Mouse (Mus musculus): ENCODE measurements around the gene Shmt2. TPM values are rescaled to one million over a fixed set of nuclear protein-coding genes. Genes with fewer than 3 reads are reported as not detected.

Shmt2 gene
- polyA plus RNA-seq, 1 experiment from 2014 or later = 38.9 TPM

- Histone ChIP-seq H3K4me1 (replicated peaks; ENCODE audit: control insufficient read depth, insufficient read depth) (no peaks in the 10 kb centered on the region; the same call in 1 of the 2 replicates), H3K4me2 (replicated peaks; ENCODE audit: low read depth) (no peak overlapping the region), H3K9me3 (ENCODE audit: control insufficient read depth, low read length) (no peaks in the 10 kb centered on the region), H3K4me3 (ENCODE audit: low read depth, low read length) (no peak overlapping the region), H3K27me3 (ENCODE audit: control insufficient read depth, insufficient read depth, low read length) (peaks cover 45% of the 10 kb centered on the region; the same call in 1 of the 2 replicates), H3K27ac (replicated peaks) (no peak overlapping the region), H3K9ac (ENCODE audit: low read length) (no peak overlapping the region), H3K36me3 (ENCODE audit: control insufficient read depth, insufficient read depth, low read length) (no peaks in the 10 kb centered on the region)
- ATAC-seq (ENCODE audit: low FRiP score, low TSS enrichment) (no peak), DNase-seq (ENCODE audit: low spot score) (no peak)
- TF ChIP-seq CTCF (IDR thresholded peaks at IDR 0.05; ENCODE audit: low read depth) (no peak), EP300 (optimal IDR thresholded peaks at IDR 0.05) (no peak)
- WGBS = 15% methylated on average over 4 of the region's 4 CpGs
Measured at GRCm38 (mm10) chr10:127531548-127531947, 9.3 kb upstream of the Shmt2 start.

DNA sequence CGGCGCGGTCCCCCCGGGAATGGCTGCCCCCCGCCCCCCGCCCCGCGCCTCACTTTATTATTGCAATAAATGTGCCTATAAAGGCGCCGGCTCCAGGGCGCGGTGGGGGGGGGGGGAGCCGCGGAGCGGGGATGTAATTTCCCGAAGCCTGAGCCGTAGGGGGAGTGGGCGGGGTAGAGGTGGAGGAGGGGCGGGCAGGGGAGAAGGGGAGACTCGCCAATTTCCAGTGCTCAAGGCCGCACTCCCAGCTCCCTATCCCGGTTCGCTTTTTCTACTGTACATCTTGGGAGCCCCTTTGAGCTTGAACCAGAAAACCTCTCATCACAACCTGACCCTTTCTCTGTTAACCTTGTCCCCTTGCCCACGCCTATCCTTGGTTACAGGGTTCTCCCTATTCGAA is 8.7 kb upstream of the Shmt2 start:
- Histone ChIP-seq H3K4me2 (replicated peaks; ENCODE audit: low read depth) (no peak overlapping the region), H3K27ac (replicated peaks) (no peak overlapping the region), H3K36me3 (ENCODE audit: control insufficient read depth, insufficient read depth, low read length) (no peaks in the 10 kb centered on the region), H3K4me3 (ENCODE audit: low read depth, low read length) (no peak overlapping the region), H3K4me1 (replicated peaks; ENCODE audit: control insufficient read depth, insufficient read depth) (peaks cover 3% of the 10 kb centered on the region; the same call in 1 of the 2 replicates), H3K27me3 (ENCODE audit: control insufficient read depth, insufficient read depth, low read length) (peaks cover 41% of the 10 kb centered on the region; the same call in 1 of the 2 replicates), H3K9me3 (ENCODE audit: control insufficient read depth, low read length) (no peaks in the 10 kb centered on the region), H3K9ac (ENCODE audit: low read length) (no peak overlapping the region)
- DNase-seq (ENCODE audit: low spot score) (no peak), ATAC-seq (ENCODE audit: low FRiP score, low TSS enrichment) (no peak)
- 4% methylated on average over 18 of the region's 25 CpGs for WGBS
- TF ChIP-seq CTCF (IDR thresholded peaks at IDR 0.05; ENCODE audit: low read depth) (no peak), EP300 (optimal IDR thresholded peaks at IDR 0.05) (no peak)

DNA sequence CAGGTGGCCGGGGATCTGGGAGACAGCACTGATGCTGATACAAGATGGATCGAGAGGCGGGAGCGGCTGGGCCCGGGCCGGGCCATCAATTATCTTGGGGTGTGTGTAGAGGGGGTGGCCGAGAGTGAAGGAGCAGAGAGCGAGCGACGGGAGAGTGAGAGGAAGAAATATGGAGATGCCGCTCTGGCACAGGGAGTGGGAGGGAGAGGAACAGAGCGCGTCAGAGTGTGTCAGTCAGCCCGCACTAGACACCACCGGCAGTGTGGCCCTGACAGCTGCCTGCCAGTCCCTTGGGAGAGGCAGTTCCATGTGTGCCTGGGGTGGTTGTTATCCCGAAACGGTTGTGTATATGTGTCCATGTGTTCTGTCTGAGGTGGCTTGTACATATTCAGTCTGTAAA is 5.2 kb upstream of the Shmt2 start:
- no peak overlapping the region for H3K4me3 ChIP-seq (ENCODE audit: low read depth, low read length)
- no peak overlapping the region for H3K27ac ChIP-seq (replicated peaks)
- H3K4me2 ChIP-seq (replicated peaks; ENCODE audit: low read depth) = no peak overlapping the region
- ATAC-seq (ENCODE audit: low FRiP score, low TSS enrichment) (no peak), DNase-seq (ENCODE audit: low spot score) (no peak)
- H3K27me3 ChIP-seq (ENCODE audit: control insufficient read depth, insufficient read depth, low read length) = peaks cover 33% of the 10 kb centered on the region; the same call in 1 of the 2 replicates
- no peak overlapping the region for H3K9ac ChIP-seq (ENCODE audit: low read length)
- WGBS = 14% methylated on average over 17 of the region's 17 CpGs
- 0 out of 2 replicates have a peak, but pooled peaks cover 3% of the 10 kb centered on the region for H3K4me1 ChIP-seq (replicated peaks; ENCODE audit: control insufficient read depth, insufficient read depth)
- no peaks in the 10 kb centered on the region for H3K9me3 ChIP-seq (ENCODE audit: control insufficient read depth, low read length)
- H3K36me3 ChIP-seq (ENCODE audit: control insufficient read depth, insufficient read depth, low read length) = no peaks in the 10 kb centered on the region
- TF ChIP-seq EP300 (optimal IDR thresholded peaks at IDR 0.05) (no peak), CTCF (IDR thresholded peaks at IDR 0.05; ENCODE audit: low read depth) (no peak)

DNA sequence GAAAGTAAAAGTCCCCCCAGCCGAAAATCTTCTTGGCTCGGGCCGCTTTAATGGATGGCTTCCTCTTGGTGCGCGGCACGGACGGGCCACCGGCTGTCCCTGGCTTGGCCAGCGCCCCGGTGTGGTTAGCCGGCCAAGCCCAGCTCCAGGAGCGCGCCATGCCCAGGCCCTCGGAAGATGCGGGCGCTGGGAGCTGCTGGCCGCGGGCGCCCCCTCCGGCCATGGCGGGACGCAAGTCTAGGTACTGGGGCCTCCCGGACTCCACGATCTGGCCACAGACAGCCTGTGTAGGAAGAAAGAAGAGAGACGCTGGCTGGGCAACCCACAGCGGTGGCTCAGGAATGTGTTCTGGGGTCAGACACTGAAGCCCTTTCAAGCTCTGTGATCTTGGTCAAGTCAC is 4.4 kb upstream of the Shmt2 start:
- TF ChIP-seq CTCF (IDR thresholded peaks at IDR 0.05; ENCODE audit: low read depth) (peak; percentile 70), EP300 (optimal IDR thresholded peaks at IDR 0.05) (no peak)
- H3K36me3 ChIP-seq (ENCODE audit: control insufficient read depth, insufficient read depth, low read length) = no peaks in the 10 kb centered on the region
- DNase-seq (ENCODE audit: low spot score) (peak; percentile 84), ATAC-seq (ENCODE audit: low FRiP score, low TSS enrichment) (peak; percentile 75)
- no peaks in the 10 kb centered on the region for H3K9me3 ChIP-seq (ENCODE audit: control insufficient read depth, low read length)
- no peak overlapping the region for H3K27ac ChIP-seq (replicated peaks)
- peaks cover 33% of the 10 kb centered on the region; the same call in 1 of the 2 replicates for H3K27me3 ChIP-seq (ENCODE audit: control insufficient read depth, insufficient read depth, low read length)
- no peak overlapping the region for H3K9ac ChIP-seq (ENCODE audit: low read length)
- H3K4me2 ChIP-seq (replicated peaks; ENCODE audit: low read depth) = peak overlapping the region; percentile 45
- 2% methylated on average over 26 of the region's 26 CpGs for WGBS
- H3K4me3 ChIP-seq (ENCODE audit: low read depth, low read length) = peak overlapping the region; percentile 31
- 0 out of 2 replicates have a peak, but pooled peaks cover 3% of the 10 kb centered on the region for H3K4me1 ChIP-seq (replicated peaks; ENCODE audit: control insufficient read depth, insufficient read depth)

DNA sequence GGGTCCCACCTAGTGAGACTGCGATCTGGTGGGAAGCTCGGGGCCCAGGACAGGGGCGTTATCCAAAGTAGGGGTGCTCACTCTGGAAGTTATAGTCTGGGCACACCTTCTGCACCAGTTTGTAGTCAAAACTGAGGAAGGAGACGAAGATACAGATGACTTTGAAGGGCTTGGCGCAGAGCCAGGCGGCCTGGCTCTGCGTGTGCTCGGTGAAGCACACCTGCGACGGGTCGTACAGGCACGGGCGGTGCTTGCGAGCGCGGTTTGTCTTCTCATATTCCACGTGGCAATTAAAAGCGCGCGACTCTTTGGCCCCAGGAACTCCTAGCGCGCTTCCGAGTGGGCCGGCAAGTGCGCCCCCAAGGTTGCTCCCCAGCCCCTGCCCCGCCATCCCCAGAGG is 3.8 kb upstream of the Shmt2 start:
- H3K4me2 ChIP-seq (replicated peaks; ENCODE audit: low read depth) = peak overlapping the region; percentile 45
- WGBS = 4% methylated on average over 26 of the region's 26 CpGs

DNA sequence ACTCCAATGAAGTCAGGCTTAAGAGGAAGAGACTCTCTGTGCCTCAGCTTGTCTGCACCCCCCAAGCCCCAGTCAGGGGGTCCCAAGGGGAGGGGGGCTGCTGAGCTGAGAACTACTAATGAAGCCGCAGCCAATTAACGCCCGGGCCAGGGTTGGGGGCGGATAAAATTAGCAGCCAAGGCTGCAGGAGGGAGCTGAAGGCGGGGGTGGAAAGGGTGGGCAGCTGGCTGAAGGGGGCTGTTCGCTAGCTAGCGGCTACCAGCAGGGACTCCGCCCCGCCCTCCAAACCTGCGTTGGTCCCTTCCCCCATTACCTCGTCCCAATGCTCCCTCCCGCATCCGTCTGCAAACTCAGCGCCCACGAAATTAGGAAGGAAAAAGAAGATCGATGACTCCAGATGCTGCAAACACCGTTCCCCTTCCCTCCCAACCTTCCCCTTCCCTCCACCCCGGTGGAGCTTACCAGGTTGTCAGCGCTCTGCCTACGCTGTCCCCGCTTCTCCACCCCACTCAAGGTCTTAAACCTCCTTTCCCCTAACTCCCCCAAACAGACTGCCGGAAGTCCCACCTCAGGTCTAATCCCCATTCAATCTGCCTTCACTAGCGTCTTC is 2.5 kb upstream of the Shmt2 start:
- Histone ChIP-seq H3K27me3 (ENCODE audit: control insufficient read depth, insufficient read depth, low read length) (peaks cover 26% of the 10 kb centered on the region; the same call in 1 of the 2 replicates), H3K9me3 (ENCODE audit: control insufficient read depth, low read length) (no peaks in the 10 kb centered on the region), H3K36me3 (ENCODE audit: control insufficient read depth, insufficient read depth, low read length) (no peaks in the 10 kb centered on the region), H3K4me2 (replicated peaks; ENCODE audit: low read depth) (no peak overlapping the region), H3K9ac (ENCODE audit: low read length) (no peak overlapping the region), H3K27ac (replicated peaks) (no peak overlapping the region), H3K4me3 (ENCODE audit: low read depth, low read length) (no peak overlapping the region), H3K4me1 (replicated peaks; ENCODE audit: control insufficient read depth, insufficient read depth) (0 out of 2 replicates have a peak, but pooled peaks cover 6% of the 10 kb centered on the region)
- 16% methylated on average over 23 of the region's 23 CpGs for WGBS
- ATAC-seq (ENCODE audit: low FRiP score, low TSS enrichment) (no peak), DNase-seq (ENCODE audit: low spot score) (no peak)
- TF ChIP-seq CTCF (IDR thresholded peaks at IDR 0.05; ENCODE audit: low read depth) (no peak), EP300 (optimal IDR thresholded peaks at IDR 0.05) (no peak)

More for the DNA sequence above, 3.8 kb upstream of the Shmt2 start:
- ATAC-seq (ENCODE audit: low FRiP score, low TSS enrichment) = no peak
- Histone ChIP-seq H3K36me3 (ENCODE audit: control insufficient read depth, insufficient read depth, low read length) (no peaks in the 10 kb centered on the region), H3K27me3 (ENCODE audit: control insufficient read depth, insufficient read depth, low read length) (peaks cover 31% of the 10 kb centered on the region; the same call in 1 of the 2 replicates), H3K4me3 (ENCODE audit: low read depth, low read length) (peak overlapping the region; percentile 31), H3K9me3 (ENCODE audit: control insufficient read depth, low read length) (no peaks in the 10 kb centered on the region), H3K9ac (ENCODE audit: low read length) (0 out of 2 replicates have a peak overlapping the region, but pooled peaks have one; percentile 13), H3K27ac (replicated peaks) (no peak overlapping the region), H3K4me1 (replicated peaks; ENCODE audit: control insufficient read depth, insufficient read depth) (0 out of 2 replicates have a peak, but pooled peaks cover 6% of the 10 kb centered on the region)
- DNase-seq (ENCODE audit: low spot score) = no peak
- no peak for TF ChIP-seq EP300 (optimal IDR thresholded peaks at IDR 0.05)
- no peak for TF ChIP-seq CTCF (IDR thresholded peaks at IDR 0.05; ENCODE audit: low read depth)

Measured in stomach, postnatal 0 days (tissue).